Mouse (Mus musculus) mouse trophoblast stem cell (cell line): ENCODE results near the gene Orc3.
"Not testable (repeated sequence)": the region's sequence is repeated elsewhere in the genome, so short reads cannot be mapped to it uniquely, and the experiment has no call there.

Experiments used
- in situ Hi-C, 2 experiments: fragments of 300-500 bp; cut with MseI, MboI; formaldehyde crosslinking; loops; 2 replicates in 1 of 2; 3 replicates in 1 of 2; pipeline ENCODE4 v1.15.1; 2025

Gene Orc3

DNA sequence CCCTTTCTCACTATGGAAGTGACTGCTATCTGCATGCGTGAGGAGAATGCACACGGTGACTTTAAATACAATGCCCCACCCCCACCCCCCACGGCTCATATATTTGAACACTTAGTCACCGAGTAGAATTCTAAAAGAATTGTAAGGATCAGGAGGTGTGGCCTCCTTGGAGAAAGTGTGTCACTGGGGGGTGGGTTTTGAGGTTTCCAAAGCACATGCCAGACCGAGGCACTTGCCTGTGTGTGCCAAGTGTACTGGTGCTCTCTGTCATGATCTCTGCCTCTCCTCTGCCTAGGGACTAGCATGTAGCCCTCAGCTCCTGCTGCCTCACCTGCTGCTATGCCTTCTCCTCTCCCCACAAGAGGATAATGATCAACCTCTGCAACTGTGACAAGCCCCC lies 32.3 kb downstream of the Orc3 start:
- in situ Hi-C loops = no loop called here

DNA sequence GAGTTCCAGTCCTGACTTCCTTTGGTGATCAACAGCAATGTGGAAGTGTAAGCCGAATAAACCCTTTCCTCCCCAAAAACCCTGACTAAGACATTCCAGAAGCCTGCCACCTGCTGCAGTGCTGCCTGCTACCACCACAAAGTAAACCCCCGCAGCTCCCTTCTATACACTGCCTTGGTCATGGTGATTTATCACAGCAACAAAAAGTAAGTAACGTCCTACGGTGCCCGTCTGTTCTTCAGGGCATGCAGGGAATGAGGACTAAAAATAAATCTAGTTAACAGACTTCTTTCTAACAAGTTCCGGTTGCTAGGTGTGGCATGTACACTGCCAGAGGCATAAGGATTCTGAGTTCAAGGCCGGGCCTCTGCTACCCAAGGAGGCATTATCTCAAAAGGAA lies 32.8 kb downstream of the Orc3 start:
- in situ Hi-C loops = no loop called here

DNA sequence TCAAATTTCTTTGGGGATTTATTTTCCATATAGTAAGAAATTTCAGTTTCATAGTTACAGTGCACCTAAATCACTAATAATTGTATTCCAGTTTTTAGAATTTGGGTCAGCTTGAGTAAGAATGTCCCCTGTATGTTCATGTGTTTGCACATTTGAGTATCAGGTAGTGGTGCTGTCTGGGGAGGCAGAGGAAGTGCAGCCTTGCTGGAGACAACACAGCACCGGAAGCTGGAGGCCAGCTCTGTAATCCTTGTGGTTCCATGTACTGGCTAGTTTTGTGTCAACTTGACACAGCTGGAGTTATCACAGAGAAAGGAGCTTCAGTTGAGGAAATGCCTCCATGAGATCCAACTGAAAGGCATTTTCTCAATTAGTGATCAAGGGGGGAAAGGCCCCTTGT lies 33.3 kb downstream of the Orc3 start:
- in situ Hi-C loops = not testable (repeated sequence)

DNA sequence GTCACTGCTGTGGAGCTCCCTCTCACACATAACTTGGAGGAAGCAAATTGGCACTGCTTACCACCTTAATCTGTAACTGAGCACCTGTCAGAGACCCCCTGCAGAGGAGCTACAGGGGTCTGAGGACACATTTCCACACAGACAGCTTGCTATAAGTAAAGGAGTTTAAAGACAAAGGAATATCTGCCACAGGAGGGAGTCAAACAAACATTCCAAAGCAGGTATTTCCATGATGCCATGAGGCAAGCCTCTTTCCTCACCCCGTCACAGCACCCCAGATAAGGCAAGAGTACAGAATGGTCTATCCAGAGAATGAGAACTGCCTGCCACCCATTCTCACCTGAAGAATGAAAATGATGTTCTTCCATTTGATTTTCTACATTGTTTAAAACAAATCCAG lies 35.5 kb downstream of the Orc3 start:
- in situ Hi-C loops = no loop called here

DNA sequence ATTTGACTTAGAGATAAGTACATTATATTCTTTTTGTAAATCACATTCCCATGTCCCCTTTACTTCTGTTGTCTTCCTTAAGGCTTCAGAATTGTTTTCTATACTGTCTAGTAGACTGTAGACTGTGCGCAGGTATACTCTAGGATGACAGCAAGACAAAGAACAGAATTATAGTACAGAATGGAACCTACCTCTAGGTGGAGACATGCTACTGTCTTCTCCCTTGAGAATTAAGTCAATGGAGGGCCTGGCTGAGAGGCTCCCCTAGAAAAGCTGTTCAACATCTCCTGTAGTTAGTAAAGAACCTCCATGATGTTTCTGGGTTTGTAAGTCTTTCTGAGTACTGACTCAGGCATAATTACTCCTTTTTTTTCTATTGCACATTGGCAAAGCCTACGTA lies 37.7 kb downstream of the Orc3 start:
- in situ Hi-C loops = no loop called here

DNA sequence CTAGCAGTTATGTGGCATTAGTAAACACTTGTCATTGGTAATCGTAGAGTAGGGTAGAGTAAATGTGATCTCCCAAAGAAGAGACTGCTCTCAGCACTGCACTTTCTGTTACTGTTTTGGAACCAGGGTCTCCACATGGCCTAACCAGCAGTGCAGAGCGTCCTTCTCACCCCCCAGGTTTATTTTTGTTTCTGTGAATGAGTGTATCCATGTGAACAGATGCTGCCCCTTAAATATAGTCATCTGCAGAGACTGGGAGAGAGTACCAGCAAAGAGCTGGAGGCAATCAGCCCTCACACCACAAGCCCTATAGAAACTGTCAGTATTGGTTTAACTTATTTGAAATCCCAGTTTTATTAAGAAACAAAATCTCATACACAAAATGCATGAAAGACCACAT lies 41.9 kb downstream of the Orc3 start:
- in situ Hi-C loops = no loop called here

- in situ Hi-C loops = no loop called here
Observed at GRCm38 (mm10) chr4:34566226-34566625, 48.5 kb downstream of the Orc3 start.

DNA sequence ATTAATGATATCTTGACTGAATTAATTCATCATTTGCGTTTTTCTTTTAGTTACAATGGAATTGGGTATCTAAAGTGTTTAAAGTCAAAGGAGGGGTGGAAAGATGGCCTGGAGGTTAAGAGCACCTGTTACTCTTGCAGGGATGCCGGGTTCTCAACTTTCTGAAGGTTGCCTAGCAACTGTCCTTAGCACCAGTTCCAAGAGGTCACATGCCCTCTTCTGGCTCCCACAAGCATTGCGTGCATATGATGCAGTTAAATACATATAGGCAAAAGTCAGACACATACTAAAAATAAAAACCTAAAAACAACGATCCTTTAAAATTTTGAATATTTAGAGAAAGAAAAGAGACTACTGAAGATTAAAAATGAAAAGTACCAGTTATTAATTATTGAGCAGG lies 53.8 kb downstream of the Orc3 start:
- in situ Hi-C loops = no loop called here

- in situ Hi-C loops = no loop called here
Observed at GRCm38 (mm10) chr4:34556183-34556582, 58.6 kb downstream of the Orc3 start.

GRCm38 (mm10) chr4:34555604-34556003 lies 59.1 kb downstream of the Orc3 start:
- in situ Hi-C loops = no loop called here

DNA sequence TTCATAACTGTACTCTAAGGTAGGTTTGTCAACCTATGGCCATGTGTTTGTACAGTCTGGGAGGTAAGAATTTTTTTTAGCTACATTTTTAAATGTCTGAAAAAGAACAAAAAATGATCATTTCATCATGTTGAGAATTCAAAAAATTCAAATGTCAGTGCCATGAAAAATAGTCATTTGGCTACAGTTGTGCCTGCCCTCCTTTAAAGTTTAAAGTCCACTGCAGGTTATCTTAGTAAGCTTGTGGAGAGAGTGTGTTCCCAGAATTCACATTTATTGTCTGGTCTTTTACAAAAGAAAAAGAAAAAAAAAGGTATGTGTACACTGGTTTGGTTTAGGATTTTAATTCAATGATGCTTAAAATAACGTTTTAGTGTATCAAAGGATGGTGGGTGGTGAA lies 60.1 kb downstream of the Orc3 start:
- in situ Hi-C loops = no loop called here

DNA sequence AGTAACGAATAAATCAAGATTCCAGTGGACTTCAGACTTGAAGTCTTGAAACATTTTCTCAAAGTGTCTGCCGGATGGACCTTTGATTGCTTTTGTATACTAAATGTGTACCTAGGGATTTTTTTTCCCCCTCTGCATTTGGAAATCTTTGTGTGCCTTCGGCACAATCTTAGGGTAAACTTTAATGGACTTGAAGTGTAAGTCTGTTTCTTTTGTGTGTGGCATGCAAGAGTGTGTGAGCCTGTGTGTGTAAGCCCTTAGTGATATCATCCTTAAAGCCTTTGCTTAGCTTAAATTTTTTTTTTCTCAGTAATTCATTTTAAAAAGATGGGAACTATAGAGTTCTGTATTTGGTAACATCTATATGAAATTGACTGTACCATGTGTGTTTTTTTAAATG lies 62.8 kb downstream of the Orc3 start:
- in situ Hi-C loops = no loop called here

- in situ Hi-C loops = no loop called here
Observed at GRCm38 (mm10) chr4:34551098-34551809, 63.5 kb downstream of the Orc3 start.

- in situ Hi-C loops = no loop called here
Observed at GRCm38 (mm10) chr4:34550748-34551097, 64.0 kb downstream of the Orc3 start, which contains the start of gene Akirin2. Gene Akirin2, plus strand, starts transcription at chr4:34550937.

DNA sequence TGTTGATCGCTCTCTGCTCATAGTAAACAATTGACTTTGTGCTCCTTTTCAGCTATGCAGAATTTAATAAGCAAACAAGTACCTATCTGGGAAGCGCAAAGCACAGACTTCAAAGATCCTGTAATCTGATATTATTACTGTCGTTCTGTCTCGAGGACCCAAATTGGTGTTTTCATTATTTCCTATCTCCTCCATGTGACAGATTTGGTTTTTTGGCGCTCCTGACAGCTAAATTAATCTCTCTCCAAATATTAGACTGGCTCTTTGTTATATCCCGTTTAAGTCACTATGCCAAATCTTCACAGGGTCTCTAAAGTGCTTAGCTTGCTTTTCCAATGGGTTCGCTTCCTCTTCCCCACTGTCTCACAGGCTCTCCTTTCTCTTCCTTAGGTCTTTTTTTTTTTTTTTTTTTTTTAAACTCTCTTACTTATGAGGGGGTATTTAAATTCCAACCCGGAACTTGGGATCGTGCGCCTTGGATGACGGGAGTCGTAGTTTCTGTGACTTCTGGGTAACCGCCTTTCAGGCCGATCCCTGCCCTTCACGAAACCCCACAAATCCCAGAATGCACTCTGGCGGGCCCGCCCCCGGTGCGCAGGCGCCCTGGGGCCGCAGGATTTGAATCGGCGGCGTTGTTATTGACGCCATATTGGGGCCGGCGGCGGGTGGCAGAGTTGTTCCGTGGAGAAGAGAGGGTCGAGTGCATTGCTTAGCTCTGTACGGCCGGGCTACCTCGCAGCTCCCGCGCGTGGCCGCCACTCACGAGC lies 64.6 kb downstream of the Orc3 start:
- in situ Hi-C loops = no loop called here

GRCm38 (mm10) chr4:34529941-34530340 lies 84.8 kb downstream of the Orc3 start:
- in situ Hi-C loops = no loop called here

DNA sequence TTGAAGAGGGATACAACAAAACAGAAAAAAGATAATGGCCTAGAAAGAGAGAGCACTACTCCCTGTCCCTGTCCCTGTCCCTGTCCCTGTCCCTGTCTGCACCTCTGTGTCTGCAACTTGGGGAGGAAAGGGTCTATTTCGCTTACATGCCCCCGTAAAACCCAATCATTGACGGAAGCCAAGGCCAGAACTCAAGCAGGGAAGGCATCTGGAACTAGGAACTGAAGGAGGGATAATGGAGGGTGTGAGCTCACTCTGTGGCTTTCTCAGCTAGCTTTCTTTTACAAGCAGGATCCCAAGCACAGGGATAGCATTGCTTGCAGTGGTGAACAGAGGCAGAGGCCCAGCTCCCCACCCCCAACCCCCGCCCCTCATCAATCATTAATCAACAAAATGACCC lies 85.4 kb downstream of the Orc3 start:
- in situ Hi-C loops = no loop called here

- in situ Hi-C loops = no loop called here
Observed at GRCm38 (mm10) chr4:34528430-34529100, 86.2 kb downstream of the Orc3 start.

GRCm38 (mm10) chr4:34526771-34527170 lies 88.0 kb downstream of the Orc3 start:
- in situ Hi-C loops = no loop called here

DNA sequence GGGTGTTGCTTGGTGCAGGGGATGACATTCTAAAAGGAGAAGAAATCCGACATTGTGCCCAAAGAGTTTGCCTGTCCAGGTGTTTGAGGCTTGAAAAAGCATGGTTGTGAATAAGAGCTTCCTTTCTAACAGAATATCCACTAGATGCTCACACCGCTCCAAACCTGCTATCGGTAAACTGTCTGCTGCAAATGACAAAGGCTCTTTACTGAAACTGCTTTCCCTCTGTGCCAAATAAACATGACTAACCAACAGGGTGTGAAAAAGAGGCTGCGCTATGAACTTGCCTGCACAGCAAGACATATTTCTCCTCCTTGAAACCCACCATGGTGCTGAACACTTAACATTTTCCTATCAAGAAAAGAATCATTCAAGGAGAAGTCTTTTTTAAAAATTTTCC lies 91.2 kb downstream of the Orc3 start:
- in situ Hi-C loops = no loop called here

GRCm38 (mm10) chr4:34522846-34523245 lies 91.9 kb downstream of the Orc3 start:
- in situ Hi-C loops = no loop called here
